Mouse (Mus musculus) kidney, adult 9 months (tissue): ENCODE measurements at regions not wholly inside any gene's neighbourhood (a gene's known extent, or its start where the extent isn't known, plus 50 kb on each side); places are given as distances from the start of the nearest gene placed in this dataset.

Experiments used
- DNase-seq: peaks from one replicate; pipeline ENCODE4 v3.0.0; 2022

DNA sequence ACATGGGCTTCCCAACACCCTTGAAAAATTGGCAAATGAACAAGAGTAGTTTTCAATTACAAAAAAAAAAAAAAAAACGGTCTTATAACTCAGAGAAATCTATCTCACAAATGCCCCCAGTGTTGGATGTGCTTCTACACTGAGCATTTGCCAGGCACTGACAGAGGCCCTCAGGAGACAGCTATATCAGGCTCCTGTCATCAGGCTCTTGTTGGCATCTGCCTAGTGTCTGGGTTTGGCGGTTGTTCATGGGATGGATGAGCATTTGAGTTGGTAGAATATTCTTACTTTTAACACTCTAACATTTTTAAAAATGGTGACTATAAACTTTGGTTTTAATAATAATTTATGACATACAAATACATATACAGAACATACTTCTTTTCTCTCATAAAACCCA, 1555.4 kb upstream of the Map3k7 start:
- DNase-seq, result no peak

- DNase-seq, result no peak
Observed at GRCm38 (mm10) chr4:30447644-30448043, 1516.3 kb upstream of the Map3k7 start.

GRCm38 (mm10) chr4:30450395-30450794, 1513.5 kb upstream of the Map3k7 start:
- no peak for DNase-seq

GRCm38 (mm10) chr4:30467336-30467933, 1496.5 kb upstream of the Map3k7 start:
- no peak for DNase-seq

DNA sequence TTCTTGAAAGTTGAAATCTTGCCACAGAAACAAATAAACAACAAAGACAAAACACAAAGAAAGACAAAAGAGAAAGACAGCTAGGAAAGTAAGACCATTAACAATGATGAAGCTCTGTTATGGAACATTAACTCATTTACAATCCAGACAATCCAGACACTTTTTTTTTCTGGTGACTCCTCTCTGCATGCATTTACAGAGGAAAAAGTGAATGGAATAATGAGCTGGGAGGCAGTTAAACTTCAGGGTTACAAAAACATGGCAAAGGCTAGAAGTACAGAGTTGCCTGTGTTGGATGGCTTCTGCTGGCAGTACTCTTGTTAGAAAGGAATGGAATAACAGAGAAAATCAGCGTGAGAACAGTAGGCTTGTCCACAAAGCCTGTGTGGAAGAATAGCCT, 1487.3 kb upstream of the Map3k7 start:
- DNase-seq, result no peak

- peak; percentile 72 for DNase-seq
Observed at GRCm38 (mm10) chr4:30500067-30500670, 1463.7 kb upstream of the Map3k7 start.
